Mouse (Mus musculus): ENCODE measurements around the gene Inpp4b.

- TF ChIP-seq CTCF (IDR thresholded peaks at IDR 0.05; ENCODE audit: borderline replicate concordance, insufficient read depth, low read length) (no peak), POLR2A (IDR thresholded peaks at IDR 0.05; ENCODE audit: low read depth, low read length) (no peak)
These were observed 258.8 kb downstream of the Inpp4b start for GRCm38 (mm10) chr8:81601136-81601535.

Measured in embryonic fibroblast, embryonic 13.5 days (primary cell).